Mouse (Mus musculus) right cerebral cortex, adult 2 months (tissue): ENCODE results near the gene Hoxa9.

Source experiments
- DNase-seq, 2 experiments: peaks; one replicate each; pipeline ENCODE4 v3.0.0; 2021 to 2022; ENCODE audit warnings: low spot score in 2 of 2

Hoxa9 gene

DNA sequence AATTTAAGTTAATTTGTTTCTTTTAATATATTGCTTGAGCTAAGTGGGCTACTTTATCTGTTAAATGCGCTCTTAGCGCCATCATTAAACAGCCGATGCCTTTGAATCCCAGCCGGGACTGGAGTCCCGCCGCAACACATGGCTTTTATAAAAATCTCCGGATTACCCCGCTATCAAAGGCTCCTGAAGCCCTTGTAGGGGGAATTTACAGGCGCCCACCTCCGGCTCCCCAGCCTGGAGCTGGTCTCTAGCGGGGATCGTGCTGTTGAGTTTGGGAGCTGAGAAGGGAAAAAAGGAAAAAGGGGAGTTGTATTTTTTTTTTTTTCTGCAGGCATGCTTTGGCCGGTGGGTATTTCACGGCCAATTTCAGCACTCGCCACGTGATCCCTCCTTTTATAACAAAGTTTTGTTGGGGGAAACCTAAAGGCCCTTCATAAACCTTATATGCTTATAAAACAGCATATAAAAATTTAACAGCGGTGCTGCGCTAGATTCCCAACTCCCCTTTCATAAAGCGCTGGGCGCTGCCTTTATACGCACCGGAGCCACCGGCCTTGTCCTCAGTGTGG lies 13.7 kb upstream of the Hoxa9 start:
- no peak for DNase-seq

- DNase-seq: no peak
Observed at GRCm38 (mm10) chr6:52243681-52244121, 12.8 kb upstream of the Hoxa9 start.

GRCm38 (mm10) chr6:52242801-52243332 lies 12.0 kb upstream of the Hoxa9 start:
- DNase-seq: no peak

GRCm38 (mm10) chr6:52241001-52241621 lies 10.2 kb upstream of the Hoxa9 start:
- no peak for DNase-seq

GRCm38 (mm10) chr6:52240389-52241000 lies 9.6 kb upstream of the Hoxa9 start, which contains the start of gene Hoxa10:
TSS of gene Hoxa10 (minus strand) at chr6:52240854.
- DNase-seq: no peak

- no peak for DNase-seq
Observed at GRCm38 (mm10) chr6:52239625-52240388, 8.9 kb upstream of the Hoxa9 start.

DNA sequence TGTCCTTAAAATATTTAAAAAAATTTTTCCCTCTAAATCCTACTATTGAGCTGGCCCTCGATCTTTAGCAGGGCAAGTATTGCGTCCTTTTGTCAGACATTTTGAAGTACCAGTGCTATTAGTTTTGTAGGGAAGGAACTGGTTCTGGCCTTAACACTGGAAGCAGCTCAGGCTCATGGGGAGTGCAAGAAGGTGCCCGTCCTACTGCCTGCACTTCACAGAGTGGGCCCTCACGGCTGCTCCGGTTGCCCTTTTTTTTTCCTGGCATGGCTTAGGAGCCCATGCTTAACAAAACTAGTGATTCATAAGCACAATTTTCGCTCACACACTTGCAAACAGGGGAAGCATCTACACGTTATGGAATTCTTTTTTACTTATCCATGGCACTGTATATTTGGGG lies 8.1 kb upstream of the Hoxa9 start:
- no peak for DNase-seq

DNA sequence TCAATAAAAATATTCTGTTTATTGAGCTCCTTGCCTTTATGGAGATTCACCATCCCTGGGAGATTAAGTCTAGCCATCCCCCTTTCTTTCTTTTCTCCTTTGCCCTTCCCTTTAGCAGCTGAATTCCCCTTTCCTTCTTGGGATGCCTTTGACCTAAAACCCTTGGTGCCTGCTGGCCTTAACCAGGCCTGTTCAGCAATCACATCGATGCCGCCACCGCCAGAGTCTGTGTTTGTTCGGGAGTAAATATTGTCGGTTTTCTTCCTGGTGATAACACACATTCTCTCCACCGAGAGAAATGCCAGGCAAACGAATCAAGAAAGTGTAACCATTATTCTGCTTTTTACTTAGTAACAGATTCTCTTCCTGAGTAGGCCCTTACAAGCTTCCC lies 7.3 kb upstream of the Hoxa9 start:
- no peak for DNase-seq

DNA sequence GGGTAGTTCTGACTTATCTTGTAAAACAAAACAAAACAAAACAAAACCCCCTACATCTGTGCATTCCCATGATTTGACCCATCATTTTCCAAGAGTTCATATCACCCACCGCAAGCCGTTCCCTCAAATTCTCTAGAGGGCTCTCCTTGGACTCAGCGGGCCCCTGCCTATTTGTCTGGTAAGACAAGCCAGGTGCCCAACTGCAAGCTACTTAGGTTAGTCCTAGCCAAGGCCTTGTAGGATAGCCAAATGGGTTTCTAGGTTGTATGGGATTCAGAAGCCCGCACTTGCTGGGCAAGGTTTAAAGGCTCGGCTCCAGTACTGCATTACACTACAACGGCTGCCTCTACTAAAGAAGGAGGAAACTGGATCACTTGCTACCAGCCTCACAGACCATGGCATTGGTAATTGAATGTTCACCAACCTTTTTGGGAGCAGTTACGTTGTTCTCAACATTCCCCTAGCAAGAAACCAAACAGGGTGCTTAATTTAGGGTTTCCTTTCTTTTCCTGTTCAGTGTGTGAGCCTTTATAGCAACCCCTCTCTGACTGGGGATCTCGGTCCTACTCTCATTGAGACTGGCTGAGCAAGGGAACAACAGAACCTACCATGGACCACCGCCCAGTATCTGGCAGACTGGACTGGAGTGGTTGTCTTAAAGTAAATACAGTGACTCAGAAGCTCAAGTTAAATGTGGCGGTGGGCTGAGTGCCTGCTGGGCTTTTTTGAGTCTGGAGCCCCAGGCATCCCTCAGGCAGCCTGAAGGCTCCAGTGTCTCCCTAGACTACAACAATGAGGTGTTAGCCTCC lies 6.7 kb upstream of the Hoxa9 start:
- no peak for DNase-seq

GRCm38 (mm10) chr6:52236806-52237205 lies 5.9 kb upstream of the Hoxa9 start:
- DNase-seq: no peak

DNA sequence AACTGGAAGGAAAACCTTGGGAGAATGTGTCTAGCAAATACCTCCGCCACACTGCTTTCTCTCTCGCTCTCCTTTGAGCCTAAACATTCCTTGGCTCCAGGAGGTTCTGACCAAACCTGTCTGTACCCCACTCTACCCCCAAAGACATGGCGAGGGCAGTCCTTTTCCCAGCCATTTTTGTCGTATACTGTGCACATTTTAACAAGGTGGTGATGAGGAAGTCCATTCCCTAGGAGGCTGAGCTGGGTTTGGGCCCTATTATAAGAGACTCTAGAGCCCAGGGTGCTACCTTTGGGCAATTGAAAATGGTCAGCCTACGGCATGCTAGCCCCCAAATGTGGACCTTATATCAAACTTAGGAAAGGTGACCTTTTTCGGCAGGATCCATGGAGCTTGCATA lies 5.0 kb upstream of the Hoxa9 start:
- no peak for DNase-seq

GRCm38 (mm10) chr6:52235267-52235666 lies 4.4 kb upstream of the Hoxa9 start:
- DNase-seq: no peak

GRCm38 (mm10) chr6:52234428-52235140 lies 3.7 kb upstream of the Hoxa9 start:
- DNase-seq: no peak

DNA sequence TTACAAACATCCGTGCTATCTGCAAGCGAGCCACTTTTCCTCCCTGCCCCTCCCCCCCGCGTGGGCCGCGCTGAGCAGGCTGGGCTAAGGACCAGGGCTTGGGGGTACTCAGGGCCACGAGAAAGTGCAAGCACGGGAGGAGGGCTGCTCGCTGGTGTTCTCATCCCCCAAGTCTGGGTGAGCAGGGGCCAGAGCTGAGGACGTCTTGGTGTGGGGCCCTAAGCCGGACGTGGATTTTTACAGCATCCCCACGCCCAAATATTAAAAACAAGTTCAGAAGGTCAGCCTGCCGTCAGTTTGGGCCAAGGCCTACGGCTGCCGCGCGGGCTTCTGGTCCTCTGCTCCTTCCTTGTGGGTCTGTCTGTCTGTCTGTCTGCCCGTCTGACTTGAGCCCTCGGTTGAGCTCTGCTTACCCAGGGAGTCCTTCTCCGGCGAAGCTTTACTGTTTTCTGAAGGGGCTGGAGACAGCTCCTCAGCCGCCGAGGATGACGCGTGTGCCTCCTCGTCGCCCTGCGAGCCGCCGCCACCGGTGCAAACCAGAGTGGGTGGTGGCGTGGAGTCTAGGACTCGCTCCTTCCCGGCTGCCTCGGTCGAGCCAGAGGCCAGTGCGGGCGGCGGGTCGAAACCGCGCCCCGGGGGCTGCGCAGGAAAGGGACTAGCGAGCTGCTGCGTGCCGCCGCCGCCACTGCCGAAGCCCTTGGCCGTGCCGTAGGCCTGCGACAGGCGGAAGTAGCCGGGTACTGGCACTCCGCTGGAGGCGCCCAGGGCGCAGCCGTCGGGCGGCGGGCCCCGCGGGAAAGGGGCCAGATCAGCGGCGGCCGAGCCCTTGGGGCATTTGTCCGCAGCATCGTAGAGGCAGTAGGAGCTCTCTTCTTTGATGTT lies 2.9 kb upstream of the Hoxa9 start:
- no peak for DNase-seq

DNA sequence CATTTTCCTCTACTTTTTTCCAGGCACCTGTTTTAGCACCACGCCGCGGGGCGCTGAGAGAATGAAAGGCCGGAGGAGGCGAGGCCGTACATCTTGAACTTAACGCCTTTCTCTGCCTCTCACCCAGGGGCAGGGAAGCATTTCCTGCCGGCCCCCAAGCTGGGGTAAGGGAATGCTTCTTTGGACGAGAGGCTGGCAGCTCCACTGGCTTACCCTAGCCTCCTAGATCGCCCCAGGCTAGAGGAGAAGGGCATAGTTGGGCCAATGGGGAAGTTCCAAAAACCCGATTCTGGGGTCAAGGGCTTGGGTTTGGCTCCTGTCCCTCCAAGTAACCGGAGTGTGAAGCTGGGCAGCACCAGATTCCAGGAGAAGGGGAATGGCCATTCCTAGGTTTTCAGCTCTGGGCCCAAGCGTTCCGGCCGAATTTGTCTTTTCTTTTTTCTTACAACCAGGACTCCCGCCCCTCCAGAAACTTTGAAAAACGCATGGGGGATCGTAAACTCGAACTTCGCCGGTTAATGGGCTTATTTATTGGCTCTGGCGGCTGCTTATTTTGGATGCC lies 2.2 kb upstream of the Hoxa9 start:
- DNase-seq: no peak

DNA sequence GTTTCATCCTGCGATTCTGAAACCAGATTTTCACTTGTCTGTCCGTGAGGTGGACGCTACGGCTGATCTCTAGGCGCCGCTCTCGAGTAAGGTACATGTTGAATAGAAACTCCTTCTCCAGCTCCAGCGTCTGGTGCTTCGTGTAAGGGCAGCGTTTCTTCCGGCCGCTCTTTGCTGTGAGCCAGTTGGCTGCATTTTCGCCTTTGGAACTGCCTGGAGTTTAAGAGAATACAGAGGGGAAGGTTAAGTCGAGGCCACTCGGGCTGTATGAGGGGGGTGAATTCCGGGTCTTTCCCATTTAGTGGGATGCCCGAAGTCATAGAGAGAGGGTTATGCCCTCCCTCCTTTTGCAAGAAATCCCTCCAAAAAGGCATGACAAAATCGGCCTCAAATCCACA lies 1.7 kb upstream of the Hoxa9 start:
- DNase-seq: no peak

- DNase-seq: no peak
Observed at GRCm38 (mm10) chr6:52231885-52232567, 1.1 kb upstream of the Hoxa9 start.

GRCm38 (mm10) chr6:52229558-52230416 lies 1.1 kb downstream of the Hoxa9 start:
- DNase-seq: no peak
